Mouse (Mus musculus) retina, postnatal 7 days (tissue): ENCODE results near the gene Itga11.
"Not testable (repeated sequence)": the region's sequence is repeated elsewhere in the genome, so short reads cannot be mapped to it uniquely, and the experiment has no call there.

ENCODE experiments used
- DNase-seq: peaks from one replicate; pipeline ENCODE4 v3.0.0-alpha.2; 2012; ENCODE audit warnings: low read depth, low spot score

Gene Itga11

GRCm38 (mm10) chr9:62763478-62763877 lies 85.9 kb downstream of the Itga11 start:
- DNase-seq, result no peak

- no peak for DNase-seq
These were observed 87.7 kb downstream of the Itga11 start for GRCm38 (mm10) chr9:62765346-62765745.

GRCm38 (mm10) chr9:62767464-62767863 lies 89.8 kb downstream of the Itga11 start:
- no peak for DNase-seq

- DNase-seq, result no peak
These were observed 90.7 kb downstream of the Itga11 start for GRCm38 (mm10) chr9:62768361-62768760.

- DNase-seq, result no peak
These were observed 95.1 kb downstream of the Itga11 start for GRCm38 (mm10) chr9:62772746-62773145.

GRCm38 (mm10) chr9:62775464-62775863 lies 97.8 kb downstream of the Itga11 start:
- DNase-seq, result no peak

- DNase-seq, result peak; percentile 56
These were observed 99.8 kb downstream of the Itga11 start for GRCm38 (mm10) chr9:62777461-62777860.

- no peak for DNase-seq
These were observed 101.1 kb downstream of the Itga11 start for GRCm38 (mm10) chr9:62778721-62779120.

GRCm38 (mm10) chr9:62781965-62782364 lies 104.3 kb downstream of the Itga11 start:
- no peak for DNase-seq

GRCm38 (mm10) chr9:62782976-62783781 lies 105.6 kb downstream of the Itga11 start:
- peak; percentile 48 for DNase-seq

GRCm38 (mm10) chr9:62784233-62784632 lies 106.6 kb downstream of the Itga11 start:
- DNase-seq, result no peak

- no peak for DNase-seq
These were observed 109.1 kb downstream of the Itga11 start for GRCm38 (mm10) chr9:62786721-62787120.

- no peak for DNase-seq
These were observed 112.2 kb downstream of the Itga11 start for GRCm38 (mm10) chr9:62789856-62790255.

- DNase-seq, result not testable (repeated sequence)
These were observed 121.6 kb downstream of the Itga11 start for GRCm38 (mm10) chr9:62799218-62799617.

- DNase-seq, result no peak
These were observed 132.5 kb downstream of the Itga11 start for GRCm38 (mm10) chr9:62810095-62810494.

- peak; percentile 13 for DNase-seq
These were observed 133.2 kb downstream of the Itga11 start for GRCm38 (mm10) chr9:62810543-62811515.

- peak; percentile 78 for DNase-seq
These were observed 134.0 kb downstream of the Itga11 start, which contains the start of gene Fem1b for GRCm38 (mm10) chr9:62811516-62812121. TSS of gene Fem1b (minus strand) at chr9:62811934.

GRCm38 (mm10) chr9:62812216-62813049 lies 134.8 kb downstream of the Itga11 start:
- DNase-seq, result no peak

- DNase-seq, result no peak
These were observed 137.1 kb downstream of the Itga11 start for GRCm38 (mm10) chr9:62814751-62815150.

GRCm38 (mm10) chr9:62816323-62817098 lies 138.9 kb downstream of the Itga11 start:
- no peak for DNase-seq
